Mouse (Mus musculus) left cerebral cortex, postnatal 14 days (tissue): ENCODE data around the gene Klk6. TPM values are rescaled to one million over a fixed set of nuclear protein-coding genes. Genes with fewer than 3 reads are reported as not detected.

Experiments used
- DNase-seq, 2 experiments: peaks; one replicate each; pipeline ENCODE4 v3.0.0; 2021 to 2022; ENCODE audit warnings: low spot score in 2 of 2, mixed read lengths in 1 of 2
- intact Hi-C: fragments of 180-260 bp; cut with DNase I; formaldehyde crosslinking; loops from one replicate; pipeline ENCODE4 v1.15.1; 2025
- total RNA-seq, 2 experiments: library from RNA; stranded (reverse); gene quantifications; 2 replicates each; pipeline ENCODE4 v1.2.3; 2021

Klk6 gene
- total RNA-seq, 2 experiments from 2014 or later, result not detected

DNA sequence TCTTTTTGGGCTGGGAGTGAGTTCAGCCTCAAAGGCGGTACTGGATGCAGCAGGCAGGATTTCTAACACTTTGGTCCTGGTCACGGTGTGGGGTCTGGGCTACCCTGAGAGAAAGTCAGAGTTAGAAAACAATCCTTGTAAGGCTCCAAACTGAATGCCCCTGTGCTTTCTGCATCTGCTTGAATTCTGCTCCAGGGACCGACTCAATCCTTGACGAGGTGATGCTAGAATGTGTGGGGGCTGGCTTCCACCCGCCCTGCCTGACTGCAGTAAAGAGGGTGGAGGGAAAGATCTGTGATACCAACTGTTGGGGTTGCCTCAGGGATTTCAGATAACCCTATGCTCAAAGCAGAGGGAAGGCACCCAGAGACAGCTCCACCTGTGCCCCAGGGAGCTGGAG is 13.3 kb upstream of the Klk6 start, which contains the start of gene Klk7:
Gene Klk7, plus strand, starts transcription at position 301 of the 400 bp plus-strand sequence.
- DNase-seq, result no peak
- intact Hi-C loops, result no loop called here

DNA sequence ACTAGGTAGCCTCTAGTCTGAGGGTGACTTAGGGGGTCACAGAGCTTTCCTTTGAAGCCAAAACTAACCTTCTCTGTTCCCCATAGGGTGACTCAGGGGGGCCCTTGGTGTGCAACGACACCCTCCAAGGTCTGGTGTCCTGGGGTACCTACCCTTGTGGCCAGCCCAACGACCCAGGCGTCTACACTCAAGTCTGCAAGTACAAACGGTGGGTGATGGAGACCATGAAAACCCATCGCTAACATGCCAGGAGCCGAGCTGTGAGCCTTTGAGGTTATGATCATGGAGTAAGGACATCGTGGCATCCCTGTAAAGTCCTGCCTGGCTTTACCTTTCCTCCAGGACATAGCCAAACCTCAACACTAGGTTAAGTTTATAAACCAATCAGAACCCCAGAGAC is 9.1 kb upstream of the Klk6 start:
- intact Hi-C loops, result no loop called here
- DNase-seq, result no peak

DNA sequence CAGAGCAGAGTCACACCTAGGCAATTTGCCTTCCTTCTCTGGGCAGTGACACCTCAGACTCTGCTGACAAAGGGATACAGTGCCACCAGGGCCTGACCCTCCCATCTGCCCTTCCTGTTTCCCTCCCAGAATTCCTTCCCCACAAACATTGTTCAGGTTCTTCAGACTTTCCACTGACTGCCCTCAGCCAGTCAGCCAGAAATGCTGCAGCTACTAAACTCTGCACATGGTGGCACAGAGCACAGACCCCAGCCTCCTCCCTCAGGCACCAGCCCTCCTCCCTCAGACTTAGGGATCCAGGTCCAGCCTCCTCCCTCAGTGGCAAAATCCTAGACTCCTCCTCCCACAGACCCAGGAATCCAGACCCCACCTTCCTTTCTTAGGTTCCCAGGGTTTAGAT is 7.6 kb upstream of the Klk6 start:
- no peak for DNase-seq
- intact Hi-C loops, result no loop called here

DNA sequence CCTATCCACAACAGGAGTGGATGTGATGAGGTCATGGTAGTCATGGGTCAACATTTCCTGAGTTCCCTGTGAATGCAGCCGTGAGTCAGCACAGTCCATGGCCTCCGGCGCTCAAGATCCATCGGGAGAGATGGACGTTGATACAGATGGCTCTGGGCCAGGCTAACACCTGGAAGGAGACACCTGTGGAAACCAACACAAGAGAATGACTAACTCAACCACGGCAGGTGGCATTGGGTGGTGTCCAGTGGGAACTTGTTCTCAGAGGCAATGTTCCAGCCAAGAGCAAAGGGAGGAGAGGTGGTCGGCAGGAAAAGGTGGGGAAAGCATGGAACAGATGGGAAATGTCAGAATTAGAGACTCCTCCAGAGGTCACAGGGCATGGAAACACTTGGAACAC is 2.7 kb upstream of the Klk6 start:
- no peak for DNase-seq
- intact Hi-C loops, result no loop called here

DNA sequence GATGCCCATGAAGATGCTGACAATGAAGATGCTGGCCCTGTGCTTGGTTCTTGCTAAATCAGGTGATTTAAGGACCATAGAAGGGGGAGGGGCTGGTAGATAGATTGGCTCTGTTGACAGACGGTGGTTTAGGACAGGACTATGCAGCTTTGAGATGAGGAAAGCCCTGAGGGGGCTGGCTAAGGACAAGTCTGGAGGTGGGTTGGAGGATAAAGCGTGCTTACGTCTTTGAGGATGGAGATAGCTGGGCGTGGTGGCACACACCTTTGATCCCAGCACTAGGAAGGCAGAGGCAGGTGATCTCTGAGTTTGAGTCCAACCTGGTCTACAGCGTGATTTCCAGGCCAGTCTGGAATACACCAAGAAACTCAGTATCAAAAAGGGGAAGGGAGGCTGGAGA is 1.8 kb downstream of the Klk6 start:
- no peak for DNase-seq
- intact Hi-C loops, result no loop called here

DNA sequence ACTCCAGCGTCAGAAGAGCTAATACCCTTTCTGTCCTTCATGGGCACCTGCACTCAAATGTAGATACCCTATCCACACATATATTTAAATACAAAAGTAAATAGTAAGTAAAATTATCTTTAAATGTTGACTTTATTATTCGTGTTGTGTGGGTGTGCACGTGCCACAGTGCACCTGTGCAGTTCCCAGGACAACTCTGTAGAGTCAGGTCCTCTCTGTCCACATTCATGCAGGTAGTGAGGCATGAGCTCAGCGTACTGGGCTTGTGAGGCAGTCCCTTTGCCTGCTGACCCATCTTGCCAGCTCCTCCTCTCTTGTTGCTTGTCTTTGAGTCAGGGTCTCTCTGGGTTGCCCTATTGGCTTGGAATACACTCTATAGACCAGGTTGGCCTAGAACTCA is 3.4 kb downstream of the Klk6 start:
- DNase-seq, result no peak
- intact Hi-C loops, result no loop called here

DNA sequence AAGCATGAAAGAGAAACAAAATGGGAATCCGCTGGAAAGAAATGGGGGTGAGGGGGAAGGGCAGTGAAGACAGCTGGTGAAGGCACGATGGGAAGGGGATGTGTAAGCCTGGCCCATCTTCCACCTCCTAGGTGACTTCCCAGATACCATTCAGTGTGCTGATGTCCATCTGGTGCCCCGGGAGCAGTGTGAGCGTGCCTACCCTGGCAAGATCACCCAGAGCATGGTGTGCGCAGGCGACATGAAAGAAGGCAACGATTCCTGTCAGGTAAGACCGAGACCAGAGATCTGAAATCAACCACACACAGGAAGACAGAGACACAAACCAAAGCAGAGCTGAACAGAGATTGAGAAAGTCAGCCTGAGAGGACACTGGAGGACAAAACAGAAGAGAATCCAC is 4.7 kb downstream of the Klk6 start:
- intact Hi-C loops, result no loop called here
- no peak for DNase-seq

DNA sequence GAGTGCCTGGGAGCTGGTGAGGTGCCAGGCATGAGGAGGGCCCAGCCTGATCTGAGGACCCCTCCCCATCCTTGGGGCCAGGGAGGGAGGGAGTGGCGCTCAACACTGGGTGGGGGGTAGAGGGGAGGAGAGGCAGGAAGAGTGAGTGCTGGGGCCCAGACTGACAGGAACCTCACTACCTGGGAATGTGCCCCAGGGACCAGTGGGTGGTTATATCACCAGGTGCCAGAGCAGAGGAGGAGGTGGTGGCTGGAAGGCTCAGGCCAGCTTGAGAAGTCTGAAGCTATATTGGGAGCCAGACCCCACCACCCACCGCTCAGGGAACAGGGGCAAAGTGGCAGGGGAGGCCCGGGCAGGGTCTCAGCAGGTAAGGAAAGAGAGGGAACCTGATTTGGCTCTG is 17.4 kb downstream of the Klk6 start, which contains the start of gene Klk5:
Gene Klk5, plus strand, starts transcription at position 271 of the 400 bp plus-strand sequence.
- DNase-seq, result no peak
- intact Hi-C loops, result no loop called here

DNA sequence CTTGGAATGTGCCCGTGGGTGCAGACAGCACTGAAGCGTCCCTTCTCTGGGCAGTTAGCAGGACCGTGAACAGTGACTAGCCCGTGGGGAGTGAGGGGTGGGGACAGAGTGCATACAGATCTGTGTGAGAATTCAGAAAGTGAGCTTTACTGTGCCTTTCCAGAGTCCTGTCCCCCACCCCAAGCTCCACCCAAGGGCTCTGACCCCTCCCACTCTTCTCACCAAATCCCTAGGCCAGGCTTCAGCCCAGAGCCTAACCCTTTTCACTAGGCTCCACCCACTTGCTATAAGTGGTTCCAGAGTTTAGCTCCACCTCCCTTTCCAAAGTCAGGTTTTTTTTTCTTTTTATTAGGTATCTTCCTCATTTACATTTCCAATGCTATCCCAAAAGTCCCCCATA is 19.5 kb downstream of the Klk6 start:
- intact Hi-C loops, result no loop called here
- no peak for DNase-seq

DNA sequence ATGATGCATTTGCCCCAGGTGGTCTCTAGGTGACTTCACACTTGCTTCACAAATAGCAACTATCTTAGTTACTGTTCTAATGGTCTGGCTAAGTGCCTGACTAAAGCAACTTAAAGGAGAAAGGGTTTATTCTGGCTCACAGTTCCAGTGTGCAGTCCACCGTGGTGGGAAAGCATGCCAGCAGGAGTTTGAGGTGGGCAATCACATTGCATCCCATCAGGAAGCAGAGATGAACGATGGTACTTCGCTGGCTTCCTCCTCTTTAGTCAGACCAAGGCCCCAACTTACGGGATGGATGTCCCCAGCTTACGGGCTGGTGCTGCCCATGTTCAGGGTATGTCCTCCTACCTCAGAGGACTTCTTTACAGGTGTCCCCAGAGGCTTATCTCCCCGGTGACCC is 27.3 kb downstream of the Klk6 start:
- DNase-seq, result no peak
- intact Hi-C loops, result no loop called here

DNA sequence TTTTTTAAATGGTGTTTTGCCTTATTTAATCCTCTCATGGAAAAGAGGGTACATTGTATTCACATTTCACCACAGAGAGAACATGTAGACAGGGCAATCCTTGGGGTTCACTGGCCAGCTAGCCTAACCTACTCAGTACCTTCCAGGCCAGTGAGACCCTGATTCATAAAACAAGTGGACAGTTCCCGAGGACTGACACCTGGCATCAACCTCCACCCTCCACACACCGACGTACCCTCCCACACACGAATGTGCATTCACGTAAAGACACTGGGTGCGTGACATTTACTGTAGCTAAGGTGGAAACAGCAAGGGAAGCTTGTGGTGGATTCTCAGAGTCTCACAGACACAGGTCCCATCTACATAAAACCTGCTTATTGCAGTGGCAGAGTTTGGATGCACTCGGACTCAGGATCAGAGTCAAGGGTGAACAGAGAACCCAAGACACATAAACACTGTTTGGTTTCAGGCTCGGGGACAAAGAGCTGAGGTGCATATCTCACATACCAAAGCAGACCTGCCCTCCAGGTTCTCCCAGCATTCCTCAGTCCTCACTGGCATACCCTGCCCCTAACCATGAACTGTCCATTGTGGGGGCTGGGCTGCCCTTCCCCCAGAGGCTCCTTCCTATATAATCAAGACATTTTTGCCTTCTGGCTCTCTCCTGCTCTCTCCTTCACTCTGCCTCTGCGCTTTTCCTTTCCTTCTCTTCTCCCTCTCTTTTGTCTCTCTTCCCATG is 30.5 kb downstream of the Klk6 start:
- intact Hi-C loops, result no loop called here
- DNase-seq, result no peak

DNA sequence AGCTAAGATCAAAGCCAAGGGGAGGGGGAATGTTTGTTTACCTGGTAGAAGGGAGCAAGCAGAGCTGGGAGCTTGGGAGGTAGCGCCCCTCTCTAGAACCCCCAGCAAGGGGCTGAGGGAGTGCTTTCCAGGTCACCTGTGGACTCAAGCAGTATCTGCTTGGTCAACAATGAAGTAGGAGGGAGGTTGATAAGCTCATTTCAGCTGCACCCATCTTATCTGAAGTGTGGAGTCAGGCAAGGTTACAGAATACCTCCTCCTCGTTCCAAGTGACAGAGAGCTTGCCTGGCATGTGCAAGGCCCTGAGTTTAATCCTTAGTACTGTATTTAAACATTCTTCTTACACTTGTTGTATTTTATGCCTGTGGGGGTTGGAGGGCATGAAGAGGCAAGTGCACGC is 31.4 kb downstream of the Klk6 start:
- no peak for DNase-seq
- intact Hi-C loops, result no loop called here

DNA sequence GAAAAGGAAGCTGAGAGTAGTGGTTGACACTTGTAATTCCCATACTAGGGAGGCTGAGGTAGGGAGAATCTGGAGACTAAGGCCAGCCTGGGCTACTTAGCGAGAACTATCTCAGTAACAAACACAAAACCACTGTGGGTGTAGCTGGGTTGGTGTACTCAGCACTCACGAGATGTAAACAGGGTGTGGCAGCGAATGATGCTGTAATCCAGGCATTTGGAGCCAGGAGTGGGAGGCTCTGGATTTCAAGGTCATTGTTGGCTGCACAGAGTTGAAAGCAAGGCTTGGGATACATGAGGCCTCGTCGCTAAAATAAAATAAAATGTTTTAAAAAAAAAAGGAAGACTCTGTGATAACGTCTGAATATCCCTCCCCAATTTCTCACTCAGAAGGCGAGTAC is 32.0 kb downstream of the Klk6 start:
- intact Hi-C loops, result no loop called here
- DNase-seq, result no peak

DNA sequence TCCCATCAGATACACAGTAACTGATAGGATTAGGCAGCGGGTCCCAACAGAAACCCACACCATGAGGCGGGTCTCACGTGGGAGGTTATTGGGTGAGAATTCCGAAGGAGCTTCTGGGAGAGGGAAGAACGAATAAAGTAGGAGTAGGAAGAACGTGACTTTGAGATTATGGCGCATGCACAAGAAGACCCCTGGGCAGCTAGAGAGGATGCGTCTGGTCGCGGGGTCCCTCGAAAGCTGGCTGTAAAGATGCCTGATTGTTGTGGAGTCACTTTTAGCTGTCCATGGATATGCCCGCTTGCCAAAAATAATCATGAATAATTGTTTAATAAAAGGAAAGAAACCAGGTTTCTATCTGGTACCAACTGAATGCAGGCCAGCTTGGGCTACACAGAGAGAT is 33.2 kb downstream of the Klk6 start:
- DNase-seq, result no peak
- intact Hi-C loops, result no loop called here

DNA sequence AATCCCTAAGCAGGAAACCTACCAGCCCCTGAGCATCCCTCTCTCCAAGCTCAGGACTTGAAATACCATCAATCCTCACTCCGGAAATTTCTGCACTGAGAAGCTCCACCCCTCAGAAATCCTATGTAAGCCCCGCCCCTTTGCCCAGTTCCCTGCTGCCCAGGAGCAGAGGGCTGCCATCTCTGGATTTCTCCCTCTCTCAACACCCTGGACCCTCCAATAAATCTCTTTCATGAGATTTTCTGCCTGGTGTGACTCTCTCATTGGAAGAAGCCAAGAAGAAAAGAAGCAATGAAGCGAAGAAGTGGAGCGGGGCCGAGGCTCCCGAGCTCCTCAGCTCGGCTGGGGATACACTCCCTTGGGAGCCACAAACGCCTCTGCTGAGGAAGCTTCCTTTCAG is 36.1 kb downstream of the Klk6 start:
- no peak for DNase-seq

DNA sequence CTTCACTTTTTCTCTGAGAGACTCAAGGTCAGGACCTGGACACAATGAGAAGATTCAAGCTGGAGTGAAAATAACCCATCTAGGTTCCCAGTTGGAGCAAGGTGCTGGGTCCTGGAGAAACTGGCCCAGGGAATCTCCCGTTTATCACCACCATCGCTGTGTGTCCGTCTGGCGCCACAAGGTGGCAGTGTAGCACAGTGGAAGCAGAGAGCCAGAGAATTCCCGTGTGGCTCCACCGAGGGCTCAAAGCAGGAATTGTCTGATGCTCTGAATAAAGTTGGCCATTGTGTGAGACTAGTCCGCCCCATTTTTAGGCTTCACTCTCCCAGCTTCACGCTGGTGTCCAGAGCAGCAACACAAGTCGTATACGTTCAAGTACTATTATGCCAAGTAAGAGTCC is 48.9 kb downstream of the Klk6 start:
- peak; percentile 83 to 88 for DNase-seq
- intact Hi-C loops, result no loop called here

More for the DNA sequence above, 36.1 kb downstream of the Klk6 start:
- intact Hi-C loops, result no loop called here

DNA sequence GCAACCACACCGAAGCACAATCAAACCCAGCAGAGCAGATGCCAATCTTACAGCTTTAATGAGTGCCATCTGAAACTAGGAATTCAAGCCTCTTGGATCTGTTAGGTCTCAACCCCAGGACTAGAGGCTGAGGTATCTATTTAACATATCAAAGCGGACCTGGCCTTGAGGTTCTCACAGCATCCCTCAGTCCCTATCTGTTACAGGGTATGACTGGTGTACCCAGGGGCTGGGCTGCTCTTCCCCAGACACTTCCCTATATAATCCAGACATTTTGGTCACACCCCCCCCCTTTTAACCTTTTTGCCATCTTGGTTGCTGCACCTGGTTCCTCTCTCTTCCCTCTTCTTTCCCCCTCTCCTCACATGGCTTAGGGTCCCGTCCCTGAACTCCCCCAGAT is 49.4 kb downstream of the Klk6 start:
- no peak for DNase-seq
- intact Hi-C loops, result no loop called here

DNA sequence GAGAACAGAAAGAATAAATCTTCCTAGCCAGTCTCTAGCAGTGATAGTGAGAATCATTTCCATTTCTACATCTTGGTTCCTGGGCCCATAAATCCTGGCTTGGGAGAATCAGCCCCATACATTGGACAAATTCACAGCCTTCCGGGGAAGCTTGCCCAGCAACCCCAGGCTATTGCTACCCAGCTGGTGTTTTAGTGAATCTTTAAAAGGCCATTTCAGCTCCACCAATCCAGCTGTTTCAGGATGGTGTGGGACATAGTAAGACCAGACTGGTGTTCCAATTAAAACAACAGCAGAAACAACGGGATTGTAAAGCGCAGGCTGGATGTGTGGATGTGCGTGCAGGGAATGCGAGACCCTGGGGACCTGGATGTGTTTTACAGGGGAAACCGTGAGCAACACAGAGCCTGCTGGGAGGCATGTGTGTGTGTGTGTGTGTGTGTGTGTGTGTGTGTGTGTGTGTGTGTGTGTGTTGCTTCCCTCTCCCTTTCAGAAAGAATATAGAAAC is 50.6 kb downstream of the Klk6 start:
- DNase-seq, result no peak
- intact Hi-C loops, result no loop called here

DNA sequence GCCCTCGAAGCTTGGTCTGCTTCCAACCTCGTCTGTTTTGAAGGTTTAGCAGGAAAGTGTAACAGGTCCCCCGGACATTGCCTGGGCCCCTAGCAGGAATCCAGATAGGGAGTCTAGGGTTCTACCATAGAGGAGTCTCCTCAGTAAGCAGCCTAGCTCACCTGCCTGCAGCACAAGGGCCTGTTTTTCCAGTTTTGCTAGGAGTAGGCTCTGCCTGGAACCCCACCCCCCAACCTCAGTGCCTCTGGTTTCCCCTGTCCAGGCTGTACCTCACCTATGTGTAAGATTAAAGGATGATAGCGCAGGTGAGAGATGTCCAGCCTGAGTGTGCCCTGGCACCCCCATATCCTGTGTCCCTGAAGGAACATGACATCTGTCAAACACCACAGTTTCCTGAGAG is 52.1 kb downstream of the Klk6 start:
- DNase-seq, result no peak
- intact Hi-C loops, result no loop called here

DNA sequence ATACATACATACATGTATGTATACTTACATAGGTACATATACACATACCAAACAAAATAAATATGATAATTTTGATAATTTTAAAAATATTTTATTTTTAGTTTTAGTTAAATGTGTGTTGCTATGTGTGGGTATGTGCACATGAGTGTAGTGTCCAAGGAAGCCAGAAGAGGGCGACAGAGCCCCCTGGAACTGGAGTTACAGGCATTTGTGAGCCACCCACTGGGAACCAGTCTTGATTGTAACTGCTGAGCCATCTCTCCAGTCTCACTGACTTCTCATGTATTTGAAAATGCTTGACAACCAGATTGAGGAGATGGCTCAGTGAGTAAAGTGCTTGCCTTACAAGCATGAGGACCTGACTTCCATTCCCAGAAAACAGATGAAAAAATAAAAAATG is 54.0 kb downstream of the Klk6 start:
- intact Hi-C loops, result no loop called here
- DNase-seq, result no peak

DNA sequence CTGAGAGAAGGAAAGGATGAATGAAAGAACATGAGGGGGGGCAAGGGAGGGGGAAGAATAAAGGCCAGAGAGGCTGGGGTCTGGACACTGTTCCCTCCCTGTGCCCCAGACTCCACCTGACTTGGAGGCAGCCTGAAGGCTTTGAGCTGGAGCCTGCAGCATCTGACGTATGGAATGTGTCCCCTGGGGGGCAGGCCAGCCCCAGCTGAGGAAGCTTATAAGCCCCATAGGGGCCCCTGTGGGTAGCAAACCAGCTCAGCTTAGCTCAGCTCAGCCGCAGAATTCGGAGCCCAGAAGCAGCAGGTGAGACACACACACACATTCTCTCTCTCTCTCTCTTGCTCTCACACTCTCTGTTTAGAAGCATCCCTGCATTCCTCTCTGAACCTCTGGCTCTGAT is 56.6 kb downstream of the Klk6 start, which contains the start of gene Klk4:
Gene Klk4, plus strand, starts transcription at position 249 of the 400 bp plus-strand sequence.
- intact Hi-C loops, result no loop called here
- no peak for DNase-seq
